Mouse (Mus musculus): ENCODE data around the gene Urod. TPM values are rescaled to one million over a fixed set of nuclear protein-coding genes. Genes with fewer than 3 reads are reported as not detected.
A peak's percentile ranks its signal among the peaks of the same experiment; 100 is the strongest.

Gene Urod
- polyA plus RNA-seq, 1 experiment from 2014 or later: 38.3 TPM

- DNase-seq (ENCODE audit: low spot score): no peak
- Histone ChIP-seq H3K4me2 (replicated peaks; ENCODE audit: low read depth) (no peak overlapping the region), H3K4me1 (replicated peaks; ENCODE audit: control insufficient read depth, insufficient read depth) (no peaks in the 10 kb centered on the region), H3K9ac (ENCODE audit: low read length) (no peak overlapping the region), H3K4me3 (ENCODE audit: low read depth, low read length) (no peak overlapping the region), H3K27ac (replicated peaks) (no peak overlapping the region), H3K36me3 (ENCODE audit: control insufficient read depth, insufficient read depth, low read length) (0 out of 2 replicates have a peak, but pooled peaks cover 4% of the 10 kb centered on the region), H3K27me3 (ENCODE audit: control insufficient read depth, insufficient read depth, low read length) (no peaks in the 10 kb centered on the region), H3K9me3 (ENCODE audit: control insufficient read depth, low read length) (no peaks in the 10 kb centered on the region)
- 91% methylated on average over 4 of the region's 4 CpGs for WGBS
- TF ChIP-seq EP300 (optimal IDR thresholded peaks at IDR 0.05) (no peak), CTCF (IDR thresholded peaks at IDR 0.05; ENCODE audit: low read depth) (no peak)
- ATAC-seq (ENCODE audit: low FRiP score, low TSS enrichment): no peak
Measured at GRCm38 (mm10) chr4:117023469-117023868, 29.3 kb upstream of the Urod start.

GRCm38 (mm10) chr4:117019206-117020134, 25.3 kb upstream of the Urod start, which contains the start of gene Eif2b3:
Eif2b3 (plus strand) TSS chr4:117019402.
- peak; percentile 97 for ATAC-seq (ENCODE audit: low FRiP score, low TSS enrichment)

GRCm38 (mm10) chr4:117018327-117018726, 24.1 kb upstream of the Urod start:
- Histone ChIP-seq H3K4me2 (replicated peaks; ENCODE audit: low read depth) (no peak overlapping the region), H3K4me3 (ENCODE audit: low read depth, low read length) (no peak overlapping the region), H3K36me3 (ENCODE audit: control insufficient read depth, insufficient read depth, low read length) (0 out of 2 replicates have a peak, but pooled peaks cover 4% of the 10 kb centered on the region), H3K4me1 (replicated peaks; ENCODE audit: control insufficient read depth, insufficient read depth) (no peaks in the 10 kb centered on the region), H3K27ac (replicated peaks) (no peak overlapping the region), H3K9ac (ENCODE audit: low read length) (no peak overlapping the region), H3K27me3 (ENCODE audit: control insufficient read depth, insufficient read depth, low read length) (no peaks in the 10 kb centered on the region), H3K9me3 (ENCODE audit: control insufficient read depth, low read length) (no peaks in the 10 kb centered on the region)
- DNase-seq (ENCODE audit: low spot score) (no peak), ATAC-seq (ENCODE audit: low FRiP score, low TSS enrichment) (no peak)
- TF ChIP-seq CTCF (IDR thresholded peaks at IDR 0.05; ENCODE audit: low read depth) (no peak), EP300 (optimal IDR thresholded peaks at IDR 0.05) (no peak)
- WGBS: 89% methylated on average over 7 of the region's 7 CpGs

More at GRCm38 (mm10) chr4:117019206-117020134, 25.3 kb upstream of the Urod start, which contains the start of gene Eif2b3:
- H3K27me3 ChIP-seq (ENCODE audit: control insufficient read depth, insufficient read depth, low read length): no peaks in the 10 kb centered on the region
- H3K4me3 ChIP-seq (ENCODE audit: low read depth, low read length): peak within 1 kb of the TSS; percentile 89
- 0 out of 2 replicates have a peak, but pooled peaks cover 4% of the 10 kb centered on the region for H3K36me3 ChIP-seq (ENCODE audit: control insufficient read depth, insufficient read depth, low read length)
- H3K4me2 ChIP-seq (replicated peaks; ENCODE audit: low read depth): peak within 1 kb of the TSS; percentile 90
- TF ChIP-seq EP300 (optimal IDR thresholded peaks at IDR 0.05): no peak
- TF ChIP-seq CTCF (IDR thresholded peaks at IDR 0.05; ENCODE audit: low read depth): peak; percentile 49
- H3K4me1 ChIP-seq (replicated peaks; ENCODE audit: control insufficient read depth, insufficient read depth): no peaks in the 10 kb centered on the region
- no peaks in the 10 kb centered on the region for H3K9me3 ChIP-seq (ENCODE audit: control insufficient read depth, low read length)
- peak; percentile 93 for DNase-seq (ENCODE audit: low spot score)
- H3K27ac ChIP-seq (replicated peaks): 0 out of 2 replicates have a peak within 1 kb of the TSS, but pooled peaks have one; percentile 24
- peak within 1 kb of the TSS; percentile 82 for H3K9ac ChIP-seq (ENCODE audit: low read length)
- WGBS: under 1% methylated on average over 61 of the region's 61 CpGs

- 0 out of 2 replicates have a peak, but pooled peaks cover 4% of the 10 kb centered on the region for H3K36me3 ChIP-seq (ENCODE audit: control insufficient read depth, insufficient read depth, low read length)
- TF ChIP-seq CTCF (IDR thresholded peaks at IDR 0.05; ENCODE audit: low read depth) (peak; percentile 36), EP300 (optimal IDR thresholded peaks at IDR 0.05) (no peak)
- H3K4me3 ChIP-seq (ENCODE audit: low read depth, low read length): no peak overlapping the region
- no peaks in the 10 kb centered on the region for H3K27me3 ChIP-seq (ENCODE audit: control insufficient read depth, insufficient read depth, low read length)
- H3K9me3 ChIP-seq (ENCODE audit: control insufficient read depth, low read length): no peaks in the 10 kb centered on the region
- H3K27ac ChIP-seq (replicated peaks): no peak overlapping the region
- DNase-seq (ENCODE audit: low spot score): no peak
- no peak overlapping the region for H3K4me2 ChIP-seq (replicated peaks; ENCODE audit: low read depth)
- H3K9ac ChIP-seq (ENCODE audit: low read length): no peak overlapping the region
- no peaks in the 10 kb centered on the region for H3K4me1 ChIP-seq (replicated peaks; ENCODE audit: control insufficient read depth, insufficient read depth)
- 87% methylated on average over 2 of the region's 2 CpGs for WGBS
- no peak for ATAC-seq (ENCODE audit: low FRiP score, low TSS enrichment)
Measured at GRCm38 (mm10) chr4:117017738-117018137, 23.5 kb upstream of the Urod start.

- Histone ChIP-seq H3K9ac (ENCODE audit: low read length) (no peak overlapping the region), H3K4me3 (ENCODE audit: low read depth, low read length) (no peak overlapping the region), H3K4me2 (replicated peaks; ENCODE audit: low read depth) (no peak overlapping the region), H3K4me1 (replicated peaks; ENCODE audit: control insufficient read depth, insufficient read depth) (no peaks in the 10 kb centered on the region), H3K36me3 (ENCODE audit: control insufficient read depth, insufficient read depth, low read length) (no peaks in the 10 kb centered on the region), H3K27me3 (ENCODE audit: control insufficient read depth, insufficient read depth, low read length) (no peaks in the 10 kb centered on the region), H3K27ac (replicated peaks) (no peak overlapping the region), H3K9me3 (ENCODE audit: control insufficient read depth, low read length) (no peaks in the 10 kb centered on the region)
- DNase-seq (ENCODE audit: low spot score) (no peak), ATAC-seq (ENCODE audit: low FRiP score, low TSS enrichment) (no peak)
- no peak for TF ChIP-seq EP300 (optimal IDR thresholded peaks at IDR 0.05)
- TF ChIP-seq CTCF (IDR thresholded peaks at IDR 0.05; ENCODE audit: low read depth): no peak
- 68% methylated on average over 4 of the region's 4 CpGs for WGBS
Measured at GRCm38 (mm10) chr4:117014901-117015415, 20.7 kb upstream of the Urod start.
